Mouse (Mus musculus) heart, postnatal 10 days (tissue): ENCODE measurements around the gene Mcf2l. TPM values are rescaled to one million over a fixed set of nuclear protein-coding genes. Genes with fewer than 3 reads are reported as not detected.

ENCODE experiments used
- DNase-seq, 2 experiments: peaks; one replicate each; pipeline ENCODE4 v3.0.0; 2021
- intact Hi-C: fragments of 180-260 bp; cut with DNase I; formaldehyde crosslinking; loops from one replicate; pipeline ENCODE4 v1.15.1; 2025
- total RNA-seq, 2 experiments: library from RNA; stranded (reverse); gene quantifications; 2 replicates each; pipeline ENCODE4 v1.2.3; 2021

Mcf2l gene
- 10 to 100 TPM; 56.4 to 88.8 TPM for total RNA-seq

GRCm38 (mm10) chr8:12873357-12874046, at the start of gene Mcf2l:
Gene Mcf2l, plus strand, starts transcription at chr8:12873806.
- intact Hi-C loops, result no loop called here
- peak; percentile 32 to 50 for DNase-seq

- peak in 1 of 2 experiments; percentile 27 for DNase-seq
- intact Hi-C loops, result no loop called here
Observed at GRCm38 (mm10) chr8:12824562-12824961, 49.0 kb upstream of the Mcf2l start.

GRCm38 (mm10) chr8:12825236-12825635, 48.4 kb upstream of the Mcf2l start:
- intact Hi-C loops, result no loop called here
- DNase-seq, result no peak

GRCm38 (mm10) chr8:12825686-12826237, 47.8 kb upstream of the Mcf2l start:
- no peak for DNase-seq
- intact Hi-C loops, result no loop called here

GRCm38 (mm10) chr8:12827124-12827523, 46.5 kb upstream of the Mcf2l start:
- intact Hi-C loops, result no loop called here

GRCm38 (mm10) chr8:12828298-12828697, 45.3 kb upstream of the Mcf2l start:
- intact Hi-C loops, result no loop called here
- DNase-seq, result no peak

More at GRCm38 (mm10) chr8:12827124-12827523, 46.5 kb upstream of the Mcf2l start:
- DNase-seq, result no peak

- DNase-seq, result no peak
- intact Hi-C loops, result no loop called here
Observed at GRCm38 (mm10) chr8:12829381-12829780, 44.2 kb upstream of the Mcf2l start.

- no peak for DNase-seq
- intact Hi-C loops, result no loop called here
Observed at GRCm38 (mm10) chr8:12831659-12832589, 41.7 kb upstream of the Mcf2l start.

- DNase-seq, result peak; percentile 30 to 43
- intact Hi-C loops, result no loop called here
Observed at GRCm38 (mm10) chr8:12833616-12834015, 40.0 kb upstream of the Mcf2l start.

- DNase-seq, result no peak
- intact Hi-C loops, result no loop called here
Observed at GRCm38 (mm10) chr8:12840834-12841233, 32.8 kb upstream of the Mcf2l start.

GRCm38 (mm10) chr8:12842342-12842995, 31.1 kb upstream of the Mcf2l start:
- DNase-seq, result no peak
- intact Hi-C loops, result no loop called here

GRCm38 (mm10) chr8:12844347-12844950, 29.2 kb upstream of the Mcf2l start:
- intact Hi-C loops, result no loop called here
- DNase-seq, result no peak

- intact Hi-C loops, result no loop called here
Observed at GRCm38 (mm10) chr8:12846447-12846846, 27.2 kb upstream of the Mcf2l start.

GRCm38 (mm10) chr8:12851241-12851640, 22.4 kb upstream of the Mcf2l start:
- no peak for DNase-seq
- intact Hi-C loops, result no loop called here

More at GRCm38 (mm10) chr8:12846447-12846846, 27.2 kb upstream of the Mcf2l start:
- no peak for DNase-seq

GRCm38 (mm10) chr8:12856038-12856437, 17.6 kb upstream of the Mcf2l start:
- peak; percentile 31 to 37 for DNase-seq
- intact Hi-C loops, result no loop called here

GRCm38 (mm10) chr8:12863061-12863460, 10.5 kb upstream of the Mcf2l start:
- DNase-seq, result no peak
- intact Hi-C loops, result no loop called here

- intact Hi-C loops, result no loop called here
- DNase-seq, result no peak
Observed at GRCm38 (mm10) chr8:12863608-12864007, 10.0 kb upstream of the Mcf2l start.

GRCm38 (mm10) chr8:12865790-12866189, 7.8 kb upstream of the Mcf2l start:
- intact Hi-C loops, result no loop called here

GRCm38 (mm10) chr8:12869661-12870060, 3.9 kb upstream of the Mcf2l start:
- intact Hi-C loops, result no loop called here

More at GRCm38 (mm10) chr8:12865790-12866189, 7.8 kb upstream of the Mcf2l start:
- no peak for DNase-seq

GRCm38 (mm10) chr8:12870656-12871055, 3.0 kb upstream of the Mcf2l start:
- intact Hi-C loops, result no loop called here
- DNase-seq, result no peak

More at GRCm38 (mm10) chr8:12869661-12870060, 3.9 kb upstream of the Mcf2l start:
- DNase-seq, result no peak
